Mouse (Mus musculus) WW6 (cell line): Measurements from ENCODE around the gene Rsu1.

Experiments used
- DNase-seq: peaks from one replicate; pipeline ENCODE4 v3.0.0-alpha.2; 2013; ENCODE audit warnings: low read depth, low spot score

The Rsu1 gene

GRCm38 (mm10) chr2:13271165-13271957 is at the start of gene Rsu1:
Gene Rsu1, minus strand, starts transcription at chr2:13271415.
- DNase-seq, result peak; percentile 96

GRCm38 (mm10) chr2:13303376-13303775 is 32.2 kb upstream of the Rsu1 start:
- DNase-seq, result no peak

- DNase-seq, result no peak
Measured at GRCm38 (mm10) chr2:13299031-13299430, 27.8 kb upstream of the Rsu1 start.

GRCm38 (mm10) chr2:13297733-13298132 is 26.5 kb upstream of the Rsu1 start:
- DNase-seq, result no peak

- no peak for DNase-seq
Measured at GRCm38 (mm10) chr2:13290661-13291060, 19.4 kb upstream of the Rsu1 start.

- no peak for DNase-seq
Measured at GRCm38 (mm10) chr2:13290070-13290469, 18.9 kb upstream of the Rsu1 start.

GRCm38 (mm10) chr2:13278114-13278862 is 7.1 kb upstream of the Rsu1 start:
- DNase-seq, result no peak

- DNase-seq, result no peak
Measured at GRCm38 (mm10) chr2:13275874-13276273, 4.7 kb upstream of the Rsu1 start.

- DNase-seq, result no peak
Measured at GRCm38 (mm10) chr2:13270736-13271135, 479 bp downstream of the Rsu1 start.

- DNase-seq, result no peak
Measured at GRCm38 (mm10) chr2:13268681-13269293, 2.4 kb downstream of the Rsu1 start.

- DNase-seq, result no peak
Measured at GRCm38 (mm10) chr2:13264875-13265274, 6.3 kb downstream of the Rsu1 start.

GRCm38 (mm10) chr2:13263150-13263549 is 8.1 kb downstream of the Rsu1 start:
- no peak for DNase-seq

- no peak for DNase-seq
Measured at GRCm38 (mm10) chr2:13258606-13259005, 12.6 kb downstream of the Rsu1 start.

- DNase-seq, result no peak
Measured at GRCm38 (mm10) chr2:13240711-13241110, 30.5 kb downstream of the Rsu1 start.

- peak; percentile 7 for DNase-seq
Measured at GRCm38 (mm10) chr2:13237140-13237901, 33.9 kb downstream of the Rsu1 start.

- DNase-seq, result no peak
Measured at GRCm38 (mm10) chr2:13235696-13236095, 35.5 kb downstream of the Rsu1 start.

- no peak for DNase-seq
Measured at GRCm38 (mm10) chr2:13234796-13235195, 36.4 kb downstream of the Rsu1 start.

GRCm38 (mm10) chr2:13233902-13234301 is 37.3 kb downstream of the Rsu1 start:
- DNase-seq, result no peak

- DNase-seq, result no peak
Measured at GRCm38 (mm10) chr2:13233254-13233835, 37.9 kb downstream of the Rsu1 start.

- DNase-seq, result no peak
Measured at GRCm38 (mm10) chr2:13232305-13232704, 38.9 kb downstream of the Rsu1 start.

- DNase-seq, result no peak
Measured at GRCm38 (mm10) chr2:13229686-13230085, 41.5 kb downstream of the Rsu1 start.
